Mouse (Mus musculus) embryo, embryonic 9.5 days (tissue): ENCODE measurements around the gene Pdzd2.

Source experiments
- DNase-seq: peaks from one replicate; pipeline ENCODE4 v3.0.0-alpha.2; 2017; ENCODE audit errors: extremely low spot score

The Pdzd2 gene

GRCm38 (mm10) chr15:12315996-12316395 lies 423.7 kb downstream of the Pdzd2 start:
- no peak for DNase-seq

GRCm38 (mm10) chr15:12314584-12314983 lies 425.1 kb downstream of the Pdzd2 start:
- no peak for DNase-seq

GRCm38 (mm10) chr15:12313255-12313654 lies 426.5 kb downstream of the Pdzd2 start:
- no peak for DNase-seq

- no peak for DNase-seq
Observed at GRCm38 (mm10) chr15:12311465-12311864, 428.3 kb downstream of the Pdzd2 start.

- no peak for DNase-seq
Observed at GRCm38 (mm10) chr15:12310676-12311075, 429.0 kb downstream of the Pdzd2 start.
